Mouse (Mus musculus) kidney, postnatal 10 days (tissue): ENCODE measurements around the gene Slc38a7.
"Not testable (repeated sequence)": the region's sequence is repeated elsewhere in the genome, so short reads cannot be mapped to it uniquely, and the experiment has no call there.

ENCODE experiments used
- DNase-seq: peaks from one replicate; pipeline ENCODE4 v3.0.0; 2021; ENCODE audit warnings: mixed read lengths

The Slc38a7 gene

DNA sequence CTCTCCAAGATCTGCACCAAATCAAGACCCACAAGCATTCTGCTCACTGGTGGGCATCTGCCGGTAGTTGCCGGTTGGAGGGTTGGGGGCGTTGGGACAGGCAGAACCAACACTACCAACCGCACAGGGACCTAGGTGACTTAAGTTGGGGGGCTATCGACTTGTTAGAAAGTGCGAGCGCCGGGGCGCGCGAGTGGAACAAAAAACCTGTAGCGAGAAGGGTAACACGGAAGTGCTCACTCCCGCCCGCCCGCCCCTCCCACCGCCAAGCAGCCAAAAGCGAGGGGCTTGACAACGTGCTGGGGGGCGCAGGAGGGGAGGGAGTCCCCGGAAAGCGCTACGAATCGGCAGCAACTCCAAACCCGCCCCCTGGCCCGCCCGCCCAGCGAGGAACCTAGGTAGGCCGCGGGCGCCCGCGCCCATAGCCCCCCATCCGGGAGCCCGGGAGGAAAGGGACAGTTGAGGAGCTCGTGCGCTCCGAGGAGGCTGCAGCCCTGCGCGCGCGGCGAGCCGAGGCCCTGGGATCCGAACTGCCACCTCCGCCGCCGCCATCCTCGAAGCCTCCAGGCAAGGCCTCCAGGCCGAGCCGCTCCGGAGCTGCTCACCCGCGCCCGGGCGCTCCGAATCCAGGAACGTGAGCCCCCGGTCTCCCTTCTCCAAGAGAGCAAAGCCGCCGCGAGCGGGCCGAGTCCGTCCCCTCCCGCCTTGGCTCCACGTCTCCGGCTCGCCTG, 46.7 kb downstream of the Slc38a7 start:
- DNase-seq = no peak

DNA sequence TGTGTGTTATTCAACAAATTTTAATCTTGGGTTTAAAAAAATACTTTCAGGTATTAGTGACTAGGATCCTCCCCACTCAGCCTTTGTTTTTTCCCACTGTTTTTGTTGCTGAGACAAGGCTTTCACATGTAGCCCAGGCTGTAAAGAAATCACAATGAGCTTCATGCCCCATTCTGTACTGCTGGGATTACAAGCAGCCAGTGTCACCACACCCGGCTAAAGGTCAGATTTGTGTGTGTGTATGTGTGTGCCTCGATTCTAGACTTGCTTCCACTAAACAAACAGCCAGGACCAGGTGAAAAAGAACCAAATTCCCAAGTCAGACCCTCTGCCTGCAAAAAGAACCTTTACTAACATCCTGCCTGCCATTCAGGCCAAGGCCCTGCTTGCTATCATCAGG, 47.9 kb downstream of the Slc38a7 start:
- no peak for DNase-seq

DNA sequence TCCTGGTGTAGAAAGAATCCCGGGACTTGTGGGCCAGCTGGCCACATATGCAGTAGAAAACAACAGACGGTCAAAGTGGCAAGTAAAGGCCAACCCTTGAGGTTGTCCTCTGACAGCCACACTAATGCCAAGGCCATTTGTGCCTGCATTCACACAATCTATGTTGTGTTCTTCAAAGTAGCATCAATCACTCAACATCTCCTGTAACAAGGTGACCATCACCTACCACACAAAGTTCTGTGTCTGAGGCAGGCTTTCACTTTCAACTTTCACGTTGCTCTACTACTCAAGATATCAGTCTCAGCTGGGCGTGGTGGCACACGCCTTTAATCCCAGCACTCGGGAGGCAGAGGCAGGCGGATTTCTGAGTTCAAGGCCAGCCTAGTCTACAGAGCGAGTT, 51.1 kb downstream of the Slc38a7 start:
- DNase-seq = no peak

DNA sequence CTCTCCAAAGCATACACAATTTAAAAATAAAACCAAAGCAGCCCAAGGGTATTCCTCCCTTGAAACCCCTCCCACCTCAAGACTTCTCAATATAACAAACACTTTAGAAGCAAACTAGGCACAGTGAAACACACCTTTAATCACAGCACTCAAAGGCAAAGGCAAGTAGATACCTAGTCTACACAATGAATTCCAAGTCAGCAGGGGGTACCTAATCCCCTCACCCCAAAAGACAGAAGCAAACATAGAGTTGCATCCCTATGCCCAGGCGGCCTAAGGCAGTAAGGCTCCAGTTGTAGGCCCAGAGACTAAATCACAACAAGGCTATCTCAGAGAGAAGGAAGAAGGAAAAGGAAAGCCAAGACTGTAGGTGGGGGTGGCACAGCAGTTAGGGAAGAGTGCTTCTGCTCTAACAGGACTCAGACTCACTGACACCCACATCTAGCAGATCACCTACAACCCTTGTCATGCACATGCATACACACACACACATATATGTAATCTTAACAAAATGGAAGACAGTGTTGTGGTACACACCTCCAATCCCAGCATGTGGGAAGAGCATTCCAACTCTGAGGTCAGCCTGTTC, 51.8 kb downstream of the Slc38a7 start:
- no peak for DNase-seq

DNA sequence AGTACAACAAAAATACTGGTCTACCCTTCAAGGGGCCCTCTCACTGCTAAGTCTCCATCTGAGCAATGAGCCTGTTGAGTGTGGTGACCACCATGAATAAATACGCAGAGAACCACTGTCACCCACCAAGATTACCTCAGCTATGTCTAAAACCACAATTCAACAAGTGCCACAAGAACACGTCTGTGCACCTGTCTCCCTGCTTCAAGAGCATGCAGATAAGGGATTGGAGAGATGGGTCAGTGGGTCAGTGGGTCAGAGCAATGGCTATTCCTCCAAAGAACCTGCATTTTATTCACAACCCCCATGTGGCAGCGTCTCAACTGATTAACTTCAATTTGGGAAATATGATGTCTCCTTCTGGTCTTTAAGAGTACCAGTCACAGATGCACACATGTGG, 53.0 kb downstream of the Slc38a7 start:
- no peak for DNase-seq

GRCm38 (mm10) chr8:95799891-95800290, 53.4 kb downstream of the Slc38a7 start:
- DNase-seq = no peak

GRCm38 (mm10) chr8:95799117-95799516, 54.2 kb downstream of the Slc38a7 start:
- DNase-seq = no peak

GRCm38 (mm10) chr8:95795333-95796061, 57.8 kb downstream of the Slc38a7 start:
- DNase-seq = not testable (repeated sequence)
